Mouse (Mus musculus) midbrain, embryonic 13.5 days (tissue): ENCODE results near the gene Itgb7. TPM values are rescaled to one million over a fixed set of nuclear protein-coding genes. Genes with fewer than 3 reads are reported as not detected.
"Not testable (repeated sequence)": the region's sequence is repeated elsewhere in the genome, so short reads cannot be mapped to it uniquely, and the experiment has no call there.

Experiments used
- ATAC-seq: fragments of 200-750 bp; cut with Nextera tagmentation; 2 replicates; pipeline ENCODE4 v1.8.0; 2017; ENCODE audit warnings: mild to moderate bottlenecking, moderate TSS enrichment, moderate library complexity
- H3K27ac ChIP-seq: fragments of 300-500 bp; sonication (generic); 2 replicates; pipeline ENCODE4 v1.5.1; 2015; ENCODE audit warnings: inconsistent platforms, mild to moderate bottlenecking, moderate library complexity
- H3K27me3 ChIP-seq: fragments of 300-500 bp; sonication (generic); 2 replicates; pipeline ENCODE4 v1.6.1; 2015; ENCODE audit warnings: mild to moderate bottlenecking, inconsistent platforms
- H3K36me3 ChIP-seq: fragments of 300-500 bp; sonication (generic); 2 replicates; pipeline ENCODE4 v1.6.1; 2015; ENCODE audit warnings: mild to moderate bottlenecking, inconsistent platforms
- H3K4me1 ChIP-seq: fragments of 300-500 bp; sonication (generic); replicated peaks from 2 replicates; pipeline ENCODE4 v1.6.1; 2015; ENCODE audit warnings: inconsistent platforms
- H3K4me2 ChIP-seq: fragments of 300-500 bp; sonication (generic); replicated peaks from 2 replicates; pipeline ENCODE4 v1.6.1; 2015; ENCODE audit warnings: moderate library complexity, mild to moderate bottlenecking, inconsistent platforms
- H3K4me3 ChIP-seq: fragments of 300-500 bp; sonication (generic); replicated peaks from 2 replicates; pipeline ENCODE4 v1.5.1; 2015; ENCODE audit warnings: mild to moderate bottlenecking, inconsistent platforms
- H3K9ac ChIP-seq: fragments of 300-500 bp; sonication (generic); replicated peaks from 2 replicates; pipeline ENCODE4 v1.6.1; 2015; ENCODE audit warnings: mild to moderate bottlenecking, inconsistent platforms
- H3K9me3 ChIP-seq: fragments of 300-500 bp; sonication (generic); 2 replicates; pipeline ENCODE4 v1.6.1; 2016; ENCODE audit warnings: mild to moderate bottlenecking, inconsistent platforms
- WGBS: fragments of 180-500 bp; shearing (Covaris S2); methylation state at CpG from one replicate; pipeline ENCODE4 v1.1.7; 2015; 5-methylcytosine and 5-hydroxymethylcytosine counted together
- polyA plus RNA-seq: library from polyadenylated mRNA; unstranded; fragments of >200 nt; fragmentation: Nextera tagmentation; extraction: Ambion mirVana; gene quantifications from 2 replicates; pipeline ENCODE4 v1.2.1, GENCODE M21; 2015

Itgb7 gene
- polyA plus RNA-seq, 1 experiment from 2014 or later, result 0.82 TPM

- peaks cover 43% of the 10 kb centered on the region for H3K27me3 ChIP-seq
- no peak for ATAC-seq
- H3K4me1 ChIP-seq, result peaks cover 16% of the 10 kb centered on the region
- 87% methylated on average over 14 of the region's 14 CpGs for whole genome bisulfite sequencing
- 0 out of 2 replicates have a peak overlapping the region, but pooled peaks have one; percentile 47 for H3K9ac ChIP-seq
- no peak overlapping the region for H3K4me2 ChIP-seq
- no peaks in the 10 kb centered on the region for H3K9me3 ChIP-seq
- no peak overlapping the region for H3K27ac ChIP-seq
- H3K36me3 ChIP-seq, result no peaks in the 10 kb centered on the region
- no peak overlapping the region for H3K4me3 ChIP-seq
Observed at GRCm38 (mm10) chr15:102238543-102239259, 7.0 kb upstream of the Itgb7 start.

- ATAC-seq, result peak; percentile 37; the same call in 1 of the 2 replicates
Observed at GRCm38 (mm10) chr15:102235371-102236027, 3.8 kb upstream of the Itgb7 start.

GRCm38 (mm10) chr15:102233896-102234295 lies 2.2 kb upstream of the Itgb7 start:
- Histone ChIP-seq H3K4me2 (no peak overlapping the region), H3K4me3 (no peak overlapping the region), H3K4me1 (peaks cover 10% of the 10 kb centered on the region), H3K27ac (no peak overlapping the region), H3K9me3 (no peaks in the 10 kb centered on the region), H3K9ac (no peak overlapping the region), H3K36me3 (no peaks in the 10 kb centered on the region), H3K27me3 (peaks cover 6% of the 10 kb centered on the region)
- 22% methylated on average over 2 of the region's 2 CpGs for WGBS
- ATAC-seq, result no peak

More at GRCm38 (mm10) chr15:102235371-102236027, 3.8 kb upstream of the Itgb7 start:
- Histone ChIP-seq H3K4me2 (peak overlapping the region; percentile 30), H3K4me3 (no peak overlapping the region), H3K36me3 (no peaks in the 10 kb centered on the region), H3K9me3 (no peaks in the 10 kb centered on the region), H3K27me3 (peaks cover 12% of the 10 kb centered on the region), H3K9ac (peak overlapping the region; percentile 44), H3K27ac (no peak overlapping the region), H3K4me1 (peaks cover 10% of the 10 kb centered on the region)
- 17% methylated on average over 21 of the region's 21 CpGs for WGBS

GRCm38 (mm10) chr15:102232764-102233163 lies 1.0 kb upstream of the Itgb7 start:
- Histone ChIP-seq H3K9me3 (no peaks in the 10 kb centered on the region), H3K27ac (no peak overlapping the region), H3K4me1 (peaks cover 10% of the 10 kb centered on the region), H3K4me2 (no peak overlapping the region), H3K36me3 (no peaks in the 10 kb centered on the region), H3K27me3 (peaks cover 3% of the 10 kb centered on the region; the same call in 1 of the 2 replicates), H3K4me3 (no peak overlapping the region), H3K9ac (no peak overlapping the region)
- no peak for ATAC-seq
- 88% methylated on average over 7 of the region's 7 CpGs for WGBS

GRCm38 (mm10) chr15:102230408-102231321 lies 1.1 kb downstream of the Itgb7 start:
- Histone ChIP-seq H3K27me3 (peaks cover 8% of the 10 kb centered on the region; the same call in 1 of the 2 replicates), H3K4me1 (peaks cover 7% of the 10 kb centered on the region), H3K4me2 (no peak overlapping the region), H3K9ac (no peak overlapping the region), H3K9me3 (no peaks in the 10 kb centered on the region), H3K4me3 (no peak overlapping the region), H3K36me3 (no peaks in the 10 kb centered on the region), H3K27ac (no peak overlapping the region)
- ATAC-seq, result no peak
- WGBS, result 82% methylated on average over 17 of the region's 17 CpGs

GRCm38 (mm10) chr15:102225619-102226018 lies 6.1 kb downstream of the Itgb7 start:
- WGBS, result 79% methylated on average over 6 of the region's 6 CpGs

GRCm38 (mm10) chr15:102224992-102225617 lies 6.6 kb downstream of the Itgb7 start:
- Histone ChIP-seq H3K4me1 (peaks cover 12% of the 10 kb centered on the region), H3K27ac (no peak overlapping the region), H3K4me3 (peak overlapping the region; percentile 42), H3K36me3 (no peaks in the 10 kb centered on the region), H3K27me3 (peaks cover 41% of the 10 kb centered on the region), H3K4me2 (peak overlapping the region; percentile 83), H3K9ac (peak overlapping the region; percentile 67), H3K9me3 (no peaks in the 10 kb centered on the region)
- WGBS, result 20% methylated on average over 21 of the region's 21 CpGs
- no peak for ATAC-seq

More at GRCm38 (mm10) chr15:102225619-102226018, 6.1 kb downstream of the Itgb7 start:
- not testable (repeated sequence) for H3K4me2 ChIP-seq, ATAC-seq, H3K9me3 ChIP-seq, H3K4me3 ChIP-seq, H3K9ac ChIP-seq, H3K36me3 ChIP-seq, H3K27ac ChIP-seq
- H3K4me1 ChIP-seq, result peaks cover 12% of the 10 kb centered on the region
- H3K27me3 ChIP-seq, result peaks cover 41% of the 10 kb centered on the region

- peak; percentile 89 for ATAC-seq
- 3% methylated on average over 43 of the region's 43 CpGs for WGBS
- no peaks in the 10 kb centered on the region for H3K9me3 ChIP-seq
Observed at GRCm38 (mm10) chr15:102224186-102224991, 7.4 kb downstream of the Itgb7 start.

GRCm38 (mm10) chr15:102222386-102222785 lies 9.4 kb downstream of the Itgb7 start:
- Histone ChIP-seq H3K4me3 (no peak overlapping the region), H3K9me3 (no peaks in the 10 kb centered on the region), H3K9ac (no peak overlapping the region), H3K4me1 (peaks cover 12% of the 10 kb centered on the region), H3K36me3 (peaks cover 4% of the 10 kb centered on the region; the same call in 1 of the 2 replicates), H3K4me2 (no peak overlapping the region), H3K27ac (no peak overlapping the region), H3K27me3 (peaks cover 38% of the 10 kb centered on the region)
- 63% methylated on average over 10 of the region's 10 CpGs for WGBS
- ATAC-seq, result no peak

More at GRCm38 (mm10) chr15:102224186-102224991, 7.4 kb downstream of the Itgb7 start:
- H3K4me1 ChIP-seq, result peaks cover 12% of the 10 kb centered on the region
- H3K27ac ChIP-seq, result no peak overlapping the region
- H3K27me3 ChIP-seq, result peaks cover 41% of the 10 kb centered on the region
- no peaks in the 10 kb centered on the region for H3K36me3 ChIP-seq
- H3K4me3 ChIP-seq, result peak overlapping the region; percentile 42
- H3K4me2 ChIP-seq, result peak overlapping the region; percentile 83
- H3K9ac ChIP-seq, result peak overlapping the region; percentile 67

GRCm38 (mm10) chr15:102217325-102217724 lies 14.4 kb downstream of the Itgb7 start:
- Histone ChIP-seq H3K27me3 (peaks cover 2% of the 10 kb centered on the region), H3K9ac (no peak overlapping the region), H3K9me3 (no peaks in the 10 kb centered on the region), H3K4me1 (no peaks in the 10 kb centered on the region), H3K27ac (no peak overlapping the region), H3K36me3 (peaks cover 49% of the 10 kb centered on the region), H3K4me2 (no peak overlapping the region), H3K4me3 (no peak overlapping the region)
- 89% methylated on average over 7 of the region's 7 CpGs for WGBS
- ATAC-seq, result peak; percentile 45; the same call in 1 of the 2 replicates
